Mouse (Mus musculus) heart, postnatal 25 days (tissue): ENCODE measurements around the gene Tspan17. TPM values are rescaled to one million over a fixed set of nuclear protein-coding genes. Genes with fewer than 3 reads are reported as not detected.

Experiments used
- DNase-seq: peaks from one replicate; pipeline ENCODE4 v3.0.0; 2022; ENCODE audit warnings: low spot score
- intact Hi-C: fragments of 180-260 bp; cut with DNase I; formaldehyde crosslinking; loops from one replicate; pipeline ENCODE4 v1.15.1; 2025
- total RNA-seq, 2 experiments: library from RNA; stranded (reverse); gene quantifications; 2 replicates each; pipeline ENCODE4 v1.2.3; 2021

Gene Tspan17
- total RNA-seq, 2 experiments from 2014 or later = 8.6 to 12.3 TPM

DNA sequence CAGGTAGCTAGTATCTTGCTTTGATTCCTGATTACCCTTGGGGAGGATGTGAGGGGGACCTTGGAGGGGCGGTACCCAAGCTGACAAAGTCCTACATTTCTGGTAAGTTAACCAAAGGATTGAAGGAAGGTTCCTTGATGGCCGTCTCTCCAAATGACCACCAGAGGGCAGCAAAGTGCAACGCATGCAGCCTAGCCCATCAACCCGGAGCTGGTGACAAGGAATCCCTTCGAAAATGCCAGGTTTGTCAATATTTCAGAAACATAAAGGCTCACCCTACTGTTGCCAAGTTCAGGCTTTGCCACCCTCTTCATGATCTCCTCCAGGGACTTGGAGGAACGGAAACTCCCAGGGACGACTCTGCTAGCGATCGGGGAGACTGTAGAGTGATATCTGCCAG is 10.5 kb downstream of the Tspan17 start:
- intact Hi-C loops = loop anchor here (1.0 to 2.0 kb wide), 2 partner anchors 272 to 379 kb away; no protein-coding TSS in a partner anchor
- peak; percentile 34 for DNase-seq

DNA sequence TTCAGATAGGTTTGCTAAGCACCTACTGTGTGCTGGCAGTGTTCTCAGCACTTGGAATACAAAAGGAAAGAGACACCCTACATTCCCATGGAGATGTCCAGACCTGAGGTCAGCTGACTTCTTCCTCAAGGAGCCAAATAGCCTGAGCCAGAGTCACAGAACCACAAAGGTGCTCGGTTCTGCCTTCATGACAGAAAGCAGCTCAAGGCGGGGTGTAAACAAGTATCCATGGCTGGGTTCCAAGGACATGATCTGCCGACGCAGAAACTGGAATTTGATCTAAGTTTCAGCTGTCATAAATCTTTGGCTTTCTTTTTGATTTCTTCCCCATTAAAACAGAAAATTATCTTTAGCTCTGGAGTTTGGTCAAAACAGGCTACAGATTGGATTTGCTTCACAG is 11.0 kb downstream of the Tspan17 start:
- no peak for DNase-seq
- intact Hi-C loops = loop anchor here (2.0 kb wide), 1 partner anchor 379 kb away; no protein-coding TSS in a partner anchor

GRCm38 (mm10) chr13:54803010-54803409 is 13.8 kb downstream of the Tspan17 start:
- intact Hi-C loops = no loop called here
- DNase-seq = no peak

GRCm38 (mm10) chr13:54805134-54805838 is 16.1 kb downstream of the Tspan17 start:
- intact Hi-C loops = no loop called here
- DNase-seq = no peak

DNA sequence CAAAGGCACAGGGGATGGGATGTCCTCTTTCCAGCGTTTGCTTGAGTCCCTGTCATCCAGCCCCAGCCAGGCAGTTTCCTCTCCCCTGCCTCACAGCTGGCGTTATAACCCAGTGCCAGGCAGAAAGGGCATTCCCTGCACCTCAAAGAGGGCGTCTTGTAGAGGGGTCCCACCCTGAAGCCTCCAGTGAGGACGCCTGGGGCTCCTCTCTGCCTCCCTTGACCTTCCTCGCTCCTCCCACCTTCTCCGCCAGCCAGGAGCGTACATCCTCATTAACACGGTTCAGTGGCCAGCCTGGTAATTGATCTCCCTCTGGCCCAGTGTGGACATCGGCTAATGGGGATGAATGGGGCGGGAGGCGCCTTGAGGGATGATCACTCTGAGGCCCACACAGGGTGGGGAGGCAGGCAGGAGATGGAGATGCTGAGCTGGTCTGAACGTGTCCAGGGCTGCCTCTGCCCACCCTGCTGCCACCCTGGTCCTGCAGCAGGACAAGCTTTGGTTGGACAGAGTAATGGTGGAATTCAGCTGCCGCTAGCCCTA is 17.3 kb downstream of the Tspan17 start:
- no peak for DNase-seq
- intact Hi-C loops = no loop called here

DNA sequence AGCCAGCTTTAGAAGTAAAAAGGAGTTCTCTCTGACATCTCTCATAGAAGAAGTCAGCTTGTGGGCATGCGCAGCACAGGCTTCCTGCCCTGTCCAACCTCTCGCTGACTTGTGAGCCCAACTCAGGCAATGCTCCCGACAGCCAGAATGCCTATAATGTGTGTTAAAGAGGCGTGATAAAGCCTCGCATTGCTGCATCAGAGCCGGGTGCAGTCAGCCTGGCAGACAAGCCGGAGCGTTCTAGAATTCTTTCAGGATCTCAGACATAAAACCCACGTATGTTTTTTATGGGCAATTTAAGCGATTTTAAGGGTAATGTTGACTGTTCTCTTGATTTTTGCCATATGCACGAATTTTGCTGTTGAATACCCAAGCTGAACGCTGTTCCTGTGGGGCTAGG is 18.9 kb downstream of the Tspan17 start:
- intact Hi-C loops = no loop called here
- DNase-seq = no peak

DNA sequence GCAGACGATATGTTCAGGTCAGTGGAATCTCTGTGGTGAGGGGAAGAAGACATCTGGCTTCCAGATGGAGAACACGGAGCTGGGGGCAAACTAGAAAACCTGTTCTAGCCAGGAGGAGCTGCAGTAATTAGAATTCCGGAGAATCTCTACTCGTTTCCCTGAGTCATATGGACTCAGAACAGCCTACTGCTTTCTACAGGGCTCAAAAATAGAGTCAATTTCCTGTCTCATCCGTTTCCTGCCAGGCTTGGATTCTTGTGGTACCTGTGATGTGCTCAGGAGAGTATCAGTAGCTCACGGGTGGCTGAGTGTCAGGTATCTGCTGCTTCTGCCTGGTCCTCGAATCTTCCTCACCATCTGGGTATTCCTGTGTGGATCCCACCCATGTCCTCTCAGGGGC is 22.3 kb downstream of the Tspan17 start:
- no peak for DNase-seq
- intact Hi-C loops = no loop called here

DNA sequence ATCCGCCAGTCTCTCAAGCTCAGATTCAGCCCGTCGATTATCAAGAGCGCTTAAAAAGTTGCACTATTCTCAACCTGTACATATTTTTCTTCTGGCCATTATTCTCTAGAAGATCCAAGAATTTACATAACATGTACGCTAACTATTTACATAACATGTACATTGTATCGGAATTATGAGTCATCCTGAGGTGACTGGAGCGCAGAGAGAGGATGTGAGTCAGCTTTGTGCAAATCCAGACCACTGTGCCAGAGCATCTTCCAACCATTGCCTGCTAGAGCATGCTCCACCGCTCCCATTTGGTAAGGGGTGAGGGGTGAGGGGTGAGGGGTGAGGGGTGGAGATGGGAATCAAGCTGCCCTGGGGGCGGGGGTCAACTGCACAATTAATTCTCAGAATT is 24.2 kb downstream of the Tspan17 start:
- DNase-seq = no peak
- intact Hi-C loops = no loop called here

DNA sequence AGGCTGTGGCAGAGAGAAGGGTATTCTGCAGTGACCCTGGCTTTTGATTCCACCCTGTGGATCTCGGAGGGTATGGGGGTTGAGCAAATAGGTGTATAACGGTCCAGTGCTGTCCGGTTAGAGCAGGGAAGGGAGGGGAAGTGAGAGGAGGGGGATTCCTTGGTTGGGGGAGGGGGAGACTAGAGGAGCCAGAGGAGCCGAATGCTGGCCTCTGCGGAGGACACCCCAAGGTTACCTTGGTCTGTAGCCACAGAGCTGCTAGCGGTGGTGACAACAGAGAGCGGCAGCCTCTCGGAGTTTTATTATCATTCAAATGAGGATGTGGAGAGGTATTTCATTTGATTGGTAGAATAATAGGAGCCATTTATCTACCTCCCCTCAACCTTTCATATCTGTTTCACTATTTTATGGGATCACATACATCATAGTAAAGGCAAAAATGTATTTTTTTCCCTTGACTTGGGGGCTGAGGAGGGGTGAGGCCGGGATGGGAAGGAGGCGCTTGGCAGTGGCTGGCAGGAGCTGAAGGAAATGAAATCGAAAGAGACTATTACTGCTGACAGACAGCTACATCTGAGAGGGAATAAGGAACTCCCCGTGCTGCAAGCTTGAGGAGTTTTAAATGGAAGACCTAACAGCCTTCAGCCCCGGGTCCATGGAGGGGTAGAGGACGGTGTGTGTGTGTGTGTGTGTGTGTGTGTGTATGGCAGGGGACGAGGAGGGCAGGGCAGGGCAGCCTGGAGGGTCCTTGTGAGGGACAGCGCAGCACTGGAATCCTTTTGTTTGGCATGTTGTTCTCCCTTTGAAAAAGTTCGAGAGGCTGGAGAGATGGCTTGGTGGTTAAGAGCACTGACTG is 29.4 kb downstream of the Tspan17 start:
- no peak for DNase-seq
- intact Hi-C loops = no loop called here

GRCm38 (mm10) chr13:54821106-54821505 is 31.9 kb downstream of the Tspan17 start:
- intact Hi-C loops = no loop called here
- no peak for DNase-seq

GRCm38 (mm10) chr13:54821931-54822330 is 32.8 kb downstream of the Tspan17 start:
- intact Hi-C loops = no loop called here
- no peak for DNase-seq

- DNase-seq = peak; percentile 14
- intact Hi-C loops = no loop called here
Observed at GRCm38 (mm10) chr13:54824111-54824931, 35.1 kb downstream of the Tspan17 start.

- no peak for DNase-seq
- intact Hi-C loops = no loop called here
Observed at GRCm38 (mm10) chr13:54827992-54828391, 38.8 kb downstream of the Tspan17 start.

GRCm38 (mm10) chr13:54828508-54828907 is 39.3 kb downstream of the Tspan17 start:
- intact Hi-C loops = no loop called here
- no peak for DNase-seq

DNA sequence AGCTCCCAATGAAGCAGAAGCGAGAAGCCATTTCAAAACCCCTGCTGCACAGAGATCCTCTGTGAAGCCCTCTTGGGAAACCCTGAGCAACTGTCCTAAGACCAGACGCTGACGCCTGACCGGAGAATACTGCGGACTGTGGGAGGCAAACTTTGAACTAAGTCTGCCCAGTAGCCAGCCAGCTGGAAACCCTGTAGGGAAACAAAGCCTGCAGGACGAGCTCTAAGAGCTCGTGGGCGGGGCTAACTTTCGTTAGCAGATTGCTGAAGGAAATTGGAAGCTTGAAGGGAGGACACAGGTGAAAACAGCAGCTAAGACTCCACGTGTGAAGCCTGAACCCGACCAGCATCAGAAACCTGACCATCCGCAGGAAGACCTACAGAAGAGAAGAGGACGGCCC is 40.3 kb downstream of the Tspan17 start:
- DNase-seq = no peak
- intact Hi-C loops = no loop called here

- intact Hi-C loops = no loop called here
- DNase-seq = no peak
Observed at GRCm38 (mm10) chr13:54836351-54837030, 47.3 kb downstream of the Tspan17 start.

DNA sequence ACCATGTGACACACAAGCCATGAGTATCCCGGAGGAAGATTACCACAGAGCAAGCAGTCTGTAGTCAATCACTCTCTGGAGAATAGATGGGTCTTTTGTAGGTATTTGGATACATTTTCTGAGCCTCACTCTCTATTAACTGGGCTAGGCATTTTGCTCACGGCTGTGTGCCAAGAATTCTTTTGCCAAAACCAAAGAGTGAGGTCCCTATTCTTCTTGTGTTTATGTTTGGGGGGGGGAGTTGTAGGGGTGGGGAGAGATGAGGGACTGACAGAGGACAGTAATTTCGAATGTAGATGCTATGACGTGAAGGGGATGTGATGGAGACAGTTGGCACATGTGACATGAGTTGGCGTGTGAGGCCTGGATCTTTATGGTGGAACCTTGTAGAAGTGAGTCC is 47.9 kb downstream of the Tspan17 start:
- DNase-seq = no peak
- intact Hi-C loops = no loop called here

DNA sequence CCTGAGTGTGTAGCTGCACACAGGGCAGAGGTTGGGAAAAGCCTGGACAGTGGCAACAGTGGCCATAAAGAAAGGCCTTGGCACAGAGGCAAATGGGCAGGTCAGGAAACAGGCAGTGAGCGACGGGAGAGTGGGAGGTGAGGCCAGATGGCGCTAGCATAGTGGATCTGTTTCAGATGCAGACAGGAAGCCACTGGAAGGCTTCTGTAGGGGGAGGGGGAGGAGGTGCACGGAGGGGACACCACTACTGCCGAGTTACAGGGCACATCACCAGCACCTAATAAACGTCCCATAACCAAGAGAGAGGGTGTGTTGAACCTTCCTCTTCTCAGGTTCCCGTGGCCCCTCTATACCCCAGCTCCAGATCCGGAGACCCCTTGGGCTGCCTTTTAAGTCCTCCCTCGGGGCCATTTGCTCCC is 48.3 kb downstream of the Tspan17 start:
- intact Hi-C loops = no loop called here
- no peak for DNase-seq

- intact Hi-C loops = no loop called here
Observed at GRCm38 (mm10) chr13:54838540-54838939, 49.4 kb downstream of the Tspan17 start.

GRCm38 (mm10) chr13:54839211-54839610 is 50.0 kb downstream of the Tspan17 start:
- DNase-seq = no peak
- intact Hi-C loops = no loop called here

More at GRCm38 (mm10) chr13:54838540-54838939, 49.4 kb downstream of the Tspan17 start:
- DNase-seq = no peak
